Mouse (Mus musculus): ENCODE data around the gene Rpl41. TPM values are rescaled to one million over a fixed set of nuclear protein-coding genes. Genes with fewer than 3 reads are reported as not detected.
"Not testable (repeated sequence)": the region's sequence is repeated elsewhere in the genome, so short reads cannot be mapped to it uniquely, and the experiment has no call there.

Rpl41 gene
- polyA plus RNA-seq, 1 experiment from 2014 or later, result 2,991 TPM

- H3K27me3 ChIP-seq (ENCODE audit: control insufficient read depth, insufficient read depth, low read length), result no peaks in the 10 kb centered on the region
- H3K4me2 ChIP-seq, result no peak overlapping the region
- H3K27ac ChIP-seq (ENCODE audit: low read depth, low read length), result no peak overlapping the region
- no peaks in the 10 kb centered on the region for H3K36me3 ChIP-seq (ENCODE audit: control insufficient read depth, insufficient read depth, low read length)
- no peak overlapping the region for H3K4me3 ChIP-seq (ENCODE audit: low read depth, low read length)
- H3K9ac ChIP-seq (ENCODE audit: low read length), result no peak overlapping the region
- no peaks in the 10 kb centered on the region for H3K9me3 ChIP-seq (ENCODE audit: control insufficient read depth, low read length)
- no peaks in the 10 kb centered on the region for H3K4me1 ChIP-seq (ENCODE audit: control insufficient read depth, insufficient read depth, low read length)
- ATAC-seq (ENCODE audit: low FRiP score) (no peak), DNase-seq (ENCODE audit: low spot score, missing footprints) (no peak)
- 87% methylated on average over 11 of the region's 11 CpGs for WGBS
These were observed 38.8 kb downstream of the Rpl41 start for GRCm38 (mm10) chr10:128510301-128510700.

GRCm38 (mm10) chr10:128509831-128510230, 39.3 kb downstream of the Rpl41 start:
- H3K4me3 ChIP-seq (ENCODE audit: low read depth, low read length), result no peak overlapping the region
- no peak overlapping the region for H3K9ac ChIP-seq (ENCODE audit: low read length)
- no peak overlapping the region for H3K4me2 ChIP-seq
- H3K36me3 ChIP-seq (ENCODE audit: control insufficient read depth, insufficient read depth, low read length), result no peaks in the 10 kb centered on the region
- no peaks in the 10 kb centered on the region for H3K27me3 ChIP-seq (ENCODE audit: control insufficient read depth, insufficient read depth, low read length)
- no peaks in the 10 kb centered on the region for H3K4me1 ChIP-seq (ENCODE audit: control insufficient read depth, insufficient read depth, low read length)
- H3K9me3 ChIP-seq (ENCODE audit: control insufficient read depth, low read length), result no peaks in the 10 kb centered on the region
- no peak for DNase-seq (ENCODE audit: low spot score, missing footprints)
- H3K27ac ChIP-seq (ENCODE audit: low read depth, low read length), result no peak overlapping the region
- no peak for ATAC-seq (ENCODE audit: low FRiP score)
- whole genome bisulfite sequencing, result 88% methylated on average over 4 of the region's 4 CpGs

GRCm38 (mm10) chr10:128509203-128509602, 39.9 kb downstream of the Rpl41 start:
- Histone ChIP-seq H3K36me3 (ENCODE audit: control insufficient read depth, insufficient read depth, low read length) (no peaks in the 10 kb centered on the region), H3K9ac (ENCODE audit: low read length) (no peak overlapping the region), H3K4me2 (no peak overlapping the region), H3K4me1 (ENCODE audit: control insufficient read depth, insufficient read depth, low read length) (no peaks in the 10 kb centered on the region), H3K27me3 (ENCODE audit: control insufficient read depth, insufficient read depth, low read length) (no peaks in the 10 kb centered on the region), H3K9me3 (ENCODE audit: control insufficient read depth, low read length) (no peaks in the 10 kb centered on the region), H3K4me3 (ENCODE audit: low read depth, low read length) (no peak overlapping the region), H3K27ac (ENCODE audit: low read depth, low read length) (no peak overlapping the region)
- ATAC-seq (ENCODE audit: low FRiP score) (no peak), DNase-seq (ENCODE audit: low spot score, missing footprints) (no peak)
- 90% methylated on average over 9 of the region's 9 CpGs for WGBS

GRCm38 (mm10) chr10:128508260-128508659, 40.8 kb downstream of the Rpl41 start:
- no peaks in the 10 kb centered on the region for H3K36me3 ChIP-seq (ENCODE audit: control insufficient read depth, insufficient read depth, low read length)
- H3K4me2 ChIP-seq, result no peak overlapping the region
- no peak overlapping the region for H3K4me3 ChIP-seq (ENCODE audit: low read depth, low read length)
- DNase-seq (ENCODE audit: low spot score, missing footprints), result no peak
- no peak for ATAC-seq (ENCODE audit: low FRiP score)
- H3K9me3 ChIP-seq (ENCODE audit: control insufficient read depth, low read length), result no peaks in the 10 kb centered on the region
- no peak overlapping the region for H3K27ac ChIP-seq (ENCODE audit: low read depth, low read length)
- H3K4me1 ChIP-seq (ENCODE audit: control insufficient read depth, insufficient read depth, low read length), result no peaks in the 10 kb centered on the region
- H3K9ac ChIP-seq (ENCODE audit: low read length), result no peak overlapping the region
- H3K27me3 ChIP-seq (ENCODE audit: control insufficient read depth, insufficient read depth, low read length), result no peaks in the 10 kb centered on the region
- WGBS, result 88% methylated on average over 9 of the region's 9 CpGs

GRCm38 (mm10) chr10:128505974-128506373, 43.1 kb downstream of the Rpl41 start:
- no peak for ATAC-seq (ENCODE audit: low FRiP score)
- no peaks in the 10 kb centered on the region for H3K27me3 ChIP-seq (ENCODE audit: control insufficient read depth, insufficient read depth, low read length)
- H3K4me2 ChIP-seq, result no peak overlapping the region
- H3K4me1 ChIP-seq (ENCODE audit: control insufficient read depth, insufficient read depth, low read length), result no peaks in the 10 kb centered on the region
- H3K36me3 ChIP-seq (ENCODE audit: control insufficient read depth, insufficient read depth, low read length), result no peaks in the 10 kb centered on the region
- no peak overlapping the region for H3K4me3 ChIP-seq (ENCODE audit: low read depth, low read length)
- no peak overlapping the region for H3K27ac ChIP-seq (ENCODE audit: low read depth, low read length)
- WGBS, result 94% methylated on average over 14 of the region's 14 CpGs
- no peak for DNase-seq (ENCODE audit: low spot score, missing footprints)
- no peak overlapping the region for H3K9ac ChIP-seq (ENCODE audit: low read length)
- no peaks in the 10 kb centered on the region for H3K9me3 ChIP-seq (ENCODE audit: control insufficient read depth, low read length)

- ATAC-seq (ENCODE audit: low FRiP score); DNase-seq (ENCODE audit: low spot score, missing footprints); H3K9ac ChIP-seq (ENCODE audit: low read length); H3K27me3 ChIP-seq (ENCODE audit: control insufficient read depth, insufficient read depth, low read length); H3K9me3 ChIP-seq (ENCODE audit: control insufficient read depth, low read length); H3K27ac ChIP-seq (ENCODE audit: low read depth, low read length); H3K36me3 ChIP-seq (ENCODE audit: control insufficient read depth, insufficient read depth, low read length); H3K4me1 ChIP-seq (ENCODE audit: control insufficient read depth, insufficient read depth, low read length); H3K4me2 ChIP-seq; H3K4me3 ChIP-seq (ENCODE audit: low read depth, low read length): not testable (repeated sequence)
- 85% methylated on average over 5 of the region's 5 CpGs for WGBS
These were observed 43.8 kb downstream of the Rpl41 start for GRCm38 (mm10) chr10:128505371-128505667.

- WGBS, result 85% methylated on average over 9 of the region's 9 CpGs
These were observed 44.3 kb downstream of the Rpl41 start for GRCm38 (mm10) chr10:128504641-128505370.

GRCm38 (mm10) chr10:128504012-128504411, 45.1 kb downstream of the Rpl41 start:
- 81% methylated on average over 3 of the region's 3 CpGs for WGBS
- ATAC-seq (ENCODE audit: low FRiP score) (no peak), DNase-seq (ENCODE audit: low spot score, missing footprints) (no peak)
- no peak overlapping the region for H3K9ac ChIP-seq (ENCODE audit: low read length)
- no peak overlapping the region for H3K4me2 ChIP-seq
- no peak overlapping the region for H3K27ac ChIP-seq (ENCODE audit: low read depth, low read length)
- H3K4me1 ChIP-seq (ENCODE audit: control insufficient read depth, insufficient read depth, low read length), result no peaks in the 10 kb centered on the region
- no peaks in the 10 kb centered on the region for H3K36me3 ChIP-seq (ENCODE audit: control insufficient read depth, insufficient read depth, low read length)
- no peaks in the 10 kb centered on the region for H3K27me3 ChIP-seq (ENCODE audit: control insufficient read depth, insufficient read depth, low read length)
- no peak overlapping the region for H3K4me3 ChIP-seq (ENCODE audit: low read depth, low read length)
- no peaks in the 10 kb centered on the region for H3K9me3 ChIP-seq (ENCODE audit: control insufficient read depth, low read length)

More at GRCm38 (mm10) chr10:128504641-128505370, 44.3 kb downstream of the Rpl41 start:
- H3K4me3 ChIP-seq (ENCODE audit: low read depth, low read length), result no peak overlapping the region
- no peaks in the 10 kb centered on the region for H3K4me1 ChIP-seq (ENCODE audit: control insufficient read depth, insufficient read depth, low read length)
- H3K9me3 ChIP-seq (ENCODE audit: control insufficient read depth, low read length), result no peaks in the 10 kb centered on the region
- no peak for ATAC-seq (ENCODE audit: low FRiP score)
- no peaks in the 10 kb centered on the region for H3K36me3 ChIP-seq (ENCODE audit: control insufficient read depth, insufficient read depth, low read length)
- no peak for DNase-seq (ENCODE audit: low spot score, missing footprints)
- no peak overlapping the region for H3K9ac ChIP-seq (ENCODE audit: low read length)
- no peak overlapping the region for H3K4me2 ChIP-seq
- no peaks in the 10 kb centered on the region for H3K27me3 ChIP-seq (ENCODE audit: control insufficient read depth, insufficient read depth, low read length)
- H3K27ac ChIP-seq (ENCODE audit: low read depth, low read length), result no peak overlapping the region

- no peak overlapping the region for H3K9ac ChIP-seq (ENCODE audit: low read length)
- no peak for ATAC-seq (ENCODE audit: low FRiP score)
- H3K4me1 ChIP-seq (ENCODE audit: control insufficient read depth, insufficient read depth, low read length), result no peaks in the 10 kb centered on the region
- H3K9me3 ChIP-seq (ENCODE audit: control insufficient read depth, low read length), result no peaks in the 10 kb centered on the region
- no peak overlapping the region for H3K4me3 ChIP-seq (ENCODE audit: low read depth, low read length)
- DNase-seq (ENCODE audit: low spot score, missing footprints), result no peak
- WGBS, result 76% methylated on average over 8 of the region's 8 CpGs
- no peak overlapping the region for H3K4me2 ChIP-seq
- no peaks in the 10 kb centered on the region for H3K27me3 ChIP-seq (ENCODE audit: control insufficient read depth, insufficient read depth, low read length)
- H3K36me3 ChIP-seq (ENCODE audit: control insufficient read depth, insufficient read depth, low read length), result no peaks in the 10 kb centered on the region
- H3K27ac ChIP-seq (ENCODE audit: low read depth, low read length), result no peak overlapping the region
These were observed 45.6 kb downstream of the Rpl41 start for GRCm38 (mm10) chr10:128503532-128503931.

Measured in midbrain, embryonic 11.5 days (tissue).